In genomic region chr2:3800555-3800878, GRCm38 (mm10) we compare ENCODE assay signal across 10 mouse cellular contexts.
A peak's percentile ranks its signal among the peaks of the same experiment; 100 is the strongest.
DNase-seq lines count a peak whose midpoint lies in the region; ATAC-seq lines count a peak whose summit lies in the region.
"Had no signal": no experiment of that assay in that cellular context is flagged by ENCODE, and none has a peak within 500 bp of the region (broad histone marks: within the 10 kb centered on the region; RNA-seq: fewer than 3 reads in every experiment).

No protein-coding gene starts in this region.

- 56% methylated on average over 5 of the region's 5 CpGs for WGBS in forebrain, embryonic 14.5 days
- WGBS in forebrain, embryonic 12.5 days = 65% methylated on average over 5 of the region's 5 CpGs
- 51% methylated on average over 5 of the region's 5 CpGs for WGBS in midbrain, embryonic 15.5 days
- WGBS in midbrain, embryonic 11.5 days = 59% methylated on average over 5 of the region's 5 CpGs
- WGBS in neural tube, embryonic 13.5 days = 44% methylated on average over 5 of the region's 5 CpGs

- DNase-seq in forebrain, embryonic 14.5 days (ENCODE audit: low spot score) = no peak
- DNase-seq in midbrain, embryonic 11.5 days (ENCODE audit: low spot score, missing footprints) = no peak
- peak; percentile 57 for DNase-seq in thymus, postnatal 4 days
- no peak for DNase-seq in left cerebral cortex, adult 18-20 months (ENCODE audit: low spot score in 2 of 2)

- no peak overlapping the region for H3K27ac ChIP-seq in forebrain, embryonic 14.5 days (ENCODE audit: low read depth, low read length)
- H3K27ac ChIP-seq in forebrain, embryonic 12.5 days = no peak overlapping the region
- no peak overlapping the region for H3K27ac ChIP-seq in midbrain, embryonic 15.5 days
- no peak overlapping the region for H3K27ac ChIP-seq in midbrain, embryonic 11.5 days (ENCODE audit: low read depth, low read length)
- no peak overlapping the region for H3K27ac ChIP-seq in neural tube, embryonic 13.5 days (replicated peaks)
- H3K27ac ChIP-seq: gastrocnemius, adult 2 months; layer of hippocampus, adult 2 months had no signal

- peaks cover 3% of the 10 kb centered on the region; the same call in 1 of the 2 replicates for H3K4me1 ChIP-seq in forebrain, embryonic 14.5 days (ENCODE audit: control insufficient read depth, insufficient read depth, low read length)
- H3K4me1 ChIP-seq in forebrain, embryonic 12.5 days = peaks cover 3% of the 10 kb centered on the region; the same call in 1 of the 2 replicates
- H3K4me1 ChIP-seq in midbrain, embryonic 15.5 days = peaks cover 3% of the 10 kb centered on the region; the same call in 1 of the 2 replicates
- H3K4me1 ChIP-seq in midbrain, embryonic 11.5 days (ENCODE audit: control insufficient read depth, insufficient read depth, low read length) = no peaks in the 10 kb centered on the region
- H3K4me1 ChIP-seq in neural tube, embryonic 13.5 days (replicated peaks) = peaks cover 12% of the 10 kb centered on the region

- no peaks in the 10 kb centered on the region for H3K36me3 ChIP-seq in forebrain, embryonic 14.5 days (ENCODE audit: control insufficient read depth, insufficient read depth, low read length)
- H3K36me3 ChIP-seq in forebrain, embryonic 12.5 days (replicated peaks) = no peaks in the 10 kb centered on the region
- no peaks in the 10 kb centered on the region for H3K36me3 ChIP-seq in midbrain, embryonic 15.5 days (replicated peaks)
- H3K36me3 ChIP-seq in midbrain, embryonic 11.5 days (ENCODE audit: control insufficient read depth, insufficient read depth, low read length) = no peaks in the 10 kb centered on the region
- H3K36me3 ChIP-seq in neural tube, embryonic 13.5 days = no peaks in the 10 kb centered on the region

- H3K9me3 ChIP-seq in forebrain, embryonic 14.5 days (replicated peaks; ENCODE audit: control insufficient read depth, low read length) = no peaks in the 10 kb centered on the region
- no peaks in the 10 kb centered on the region for H3K9me3 ChIP-seq in forebrain, embryonic 12.5 days
- H3K9me3 ChIP-seq in midbrain, embryonic 15.5 days = no peaks in the 10 kb centered on the region
- no peaks in the 10 kb centered on the region for H3K9me3 ChIP-seq in midbrain, embryonic 11.5 days (ENCODE audit: control insufficient read depth, low read length)
- no peaks in the 10 kb centered on the region for H3K9me3 ChIP-seq in neural tube, embryonic 13.5 days

- no peak overlapping the region for H3K4me2 ChIP-seq in forebrain, embryonic 14.5 days (ENCODE audit: low read length)
- H3K4me2 ChIP-seq in forebrain, embryonic 12.5 days = no peak overlapping the region
- no peak overlapping the region for H3K4me2 ChIP-seq in midbrain, embryonic 15.5 days
- H3K4me2 ChIP-seq in midbrain, embryonic 11.5 days = no peak overlapping the region
- no peak overlapping the region for H3K4me2 ChIP-seq in neural tube, embryonic 13.5 days

- peak; percentile 34; the same call in 1 of the 2 replicates for ATAC-seq in forebrain, embryonic 14.5 days
- no peak for ATAC-seq in forebrain, embryonic 12.5 days (ENCODE audit: low FRiP score)
- 0 out of 2 replicates have a peak, but pooled peaks have one; percentile 45 for ATAC-seq in midbrain, embryonic 15.5 days (replicated peaks)
- no peak for ATAC-seq in midbrain, embryonic 11.5 days (ENCODE audit: low FRiP score)
- 0 out of 2 replicates have a peak, but pooled peaks have one; percentile 32 for ATAC-seq in neural tube, embryonic 13.5 days (ENCODE audit: low read depth)
- no peak; the same call in 1 of the 2 replicates for ATAC-seq in monocyte, adult 5-6 weeks (replicated peaks; ENCODE audit: insufficient number of reproducible peaks, low FRiP score, low TSS enrichment, poor library complexity, severe bottlenecking)

- no peak overlapping the region for H3K9ac ChIP-seq in forebrain, embryonic 14.5 days (ENCODE audit: low read length)
- H3K9ac ChIP-seq in forebrain, embryonic 12.5 days = no peak overlapping the region
- no peak overlapping the region for H3K9ac ChIP-seq in midbrain, embryonic 15.5 days
- no peak overlapping the region for H3K9ac ChIP-seq in midbrain, embryonic 11.5 days (ENCODE audit: low read length)
- H3K9ac ChIP-seq in neural tube, embryonic 13.5 days = no peak overlapping the region

- H3K27me3 ChIP-seq in forebrain, embryonic 14.5 days (replicated peaks; ENCODE audit: control insufficient read depth, insufficient read depth, low read length) = no peaks in the 10 kb centered on the region
- H3K27me3 ChIP-seq in forebrain, embryonic 12.5 days = no peaks in the 10 kb centered on the region; the same call in 1 of the 2 replicates
- H3K27me3 ChIP-seq in midbrain, embryonic 15.5 days (replicated peaks) = no peaks in the 10 kb centered on the region
- no peaks in the 10 kb centered on the region for H3K27me3 ChIP-seq in midbrain, embryonic 11.5 days (ENCODE audit: control insufficient read depth, insufficient read depth, low read length)
- 0 out of 2 replicates have a peak, but pooled peaks cover 7% of the 10 kb centered on the region for H3K27me3 ChIP-seq in neural tube, embryonic 13.5 days

- H3K4me3 ChIP-seq in forebrain, embryonic 14.5 days (ENCODE audit: low read depth, low read length) = no peak overlapping the region
- H3K4me3 ChIP-seq in forebrain, embryonic 12.5 days (replicated peaks) = no peak overlapping the region
- H3K4me3 ChIP-seq in midbrain, embryonic 15.5 days = no peak overlapping the region
- H3K4me3 ChIP-seq in midbrain, embryonic 11.5 days (ENCODE audit: low read depth, low read length) = no peak overlapping the region
- H3K4me3 ChIP-seq in neural tube, embryonic 13.5 days = no peak overlapping the region

Comparison
In these comparisons a context has a peak if more than half of its experiments do, and no peak if none do; other contexts are left out.
1. ATAC-seq: peak in forebrain, embryonic 14.5 days (single experiment), midbrain, embryonic 15.5 days (single experiment) and neural tube, embryonic 13.5 days (single experiment); none in forebrain, embryonic 12.5 days (single experiment), midbrain, embryonic 11.5 days (single experiment) and monocyte, adult 5-6 weeks (single experiment).